Mouse (Mus musculus) cerebellum, adult 2 months (tissue): ENCODE measurements around the gene Smarcd1. TPM values are rescaled to one million over a fixed set of nuclear protein-coding genes. Genes with fewer than 3 reads are reported as not detected.

ENCODE experiments used
- DNase-seq, 2 experiments: peaks; one replicate each; pipeline ENCODE4 v3.0.0; 2021
- H3K27ac ChIP-seq: fragments of 200-500 bp; 2 replicates; pipeline ENCODE4 v1.5.1; 2012; ENCODE audit warnings: low read length, control low read depth, inconsistent platforms; ENCODE audit not compliant: insufficient read depth
- H3K27me3 ChIP-seq: fragments of 200-500 bp; 2 replicates; pipeline ENCODE4 v1.6.1; 2012; ENCODE audit warnings: inconsistent platforms, mild to moderate bottlenecking, low read length, moderate library complexity; ENCODE audit not compliant: control insufficient read depth, insufficient read depth
- H3K4me1 ChIP-seq: fragments of 200-500 bp; 2 replicates; pipeline ENCODE4 v1.6.1; 2011; ENCODE audit warnings: low read length; ENCODE audit not compliant: control insufficient read depth, insufficient read depth
- H3K4me3 ChIP-seq: fragments of 200-500 bp; replicated peaks from 2 replicates; pipeline ENCODE3; 2011; ENCODE audit warnings: mild to moderate bottlenecking, low read depth, low read length, control low read depth; ENCODE audit not compliant: insufficient read depth
- CTCF ChIP-seq: fragments of 200-500 bp; IDR thresholded peaks from 2 replicates; pipeline ENCODE4 v1.5.1; 2011; ENCODE audit warnings: low read depth, mild to moderate bottlenecking, control low read depth, low read length, moderate library complexity, borderline replicate concordance; ENCODE audit not compliant: insufficient read depth
- POLR2A ChIP-seq: fragments of 200-500 bp; IDR thresholded peaks from 2 replicates; pipeline ENCODE4 v1.6.1; 2011; ENCODE audit warnings: low read length, control low read depth, borderline replicate concordance; ENCODE audit not compliant: insufficient read depth
- WGBS: fragments of 180-500 bp; shearing (Covaris S2); methylation state at CpG from one replicate; pipeline ENCODE4 v1.1.7; 2018; 5-methylcytosine and 5-hydroxymethylcytosine counted together
- polyA plus RNA-seq: library from polyadenylated mRNA; depleted of rRNA; stranded (reverse); fragments of >200 nt; gene quantifications from 2 replicates; pipeline ENCODE4 v1.2.3, GENCODE M21; 2012

Smarcd1 gene
- polyA plus RNA-seq, 1 experiment: 82.3 TPM

- peak; percentile 88 to 89 for DNase-seq
- WGBS: 5% methylated on average over 26 of the region's 26 CpGs
These were observed 15.7 kb downstream of the Smarcd1 start, which contains the start of gene Gpd1 for GRCm38 (mm10) chr15:99717386-99718334. Gpd1 (plus strand) TSS chr15:99717515.

GRCm38 (mm10) chr15:99718461-99719021 is 16.6 kb downstream of the Smarcd1 start:
- Histone ChIP-seq H3K4me3 (peak overlapping the region; percentile 52), H3K27ac (peak overlapping the region; percentile 95), H3K27me3 (no peaks in the 10 kb centered on the region), H3K4me1 (peaks cover 52% of the 10 kb centered on the region)
- no peak for TF ChIP-seq CTCF
- TF ChIP-seq POLR2A: no peak
- 18% methylated on average over 9 of the region's 9 CpGs for WGBS
- peak; percentile 68 to 73 for DNase-seq

More at GRCm38 (mm10) chr15:99717386-99718334, 15.7 kb downstream of the Smarcd1 start, which contains the start of gene Gpd1:
- H3K4me3 ChIP-seq: peak within 1 kb of the TSS; percentile 52
- peaks cover 44% of the 10 kb centered on the region for H3K4me1 ChIP-seq
- H3K27me3 ChIP-seq: no peaks in the 10 kb centered on the region
- H3K27ac ChIP-seq: peak within 1 kb of the TSS; percentile 95
- TF ChIP-seq CTCF (no peak), POLR2A (peak; percentile 85)

- Histone ChIP-seq H3K4me1 (peaks cover 61% of the 10 kb centered on the region), H3K27me3 (no peaks in the 10 kb centered on the region), H3K4me3 (no peak overlapping the region), H3K27ac (peak overlapping the region; percentile 23; the same call in 1 of the 2 replicates)
- no peak for DNase-seq
- WGBS: 68% methylated on average over 8 of the region's 8 CpGs
- no peak for TF ChIP-seq POLR2A
- no peak for TF ChIP-seq CTCF
These were observed 17.9 kb downstream of the Smarcd1 start for GRCm38 (mm10) chr15:99719865-99720264.

DNA sequence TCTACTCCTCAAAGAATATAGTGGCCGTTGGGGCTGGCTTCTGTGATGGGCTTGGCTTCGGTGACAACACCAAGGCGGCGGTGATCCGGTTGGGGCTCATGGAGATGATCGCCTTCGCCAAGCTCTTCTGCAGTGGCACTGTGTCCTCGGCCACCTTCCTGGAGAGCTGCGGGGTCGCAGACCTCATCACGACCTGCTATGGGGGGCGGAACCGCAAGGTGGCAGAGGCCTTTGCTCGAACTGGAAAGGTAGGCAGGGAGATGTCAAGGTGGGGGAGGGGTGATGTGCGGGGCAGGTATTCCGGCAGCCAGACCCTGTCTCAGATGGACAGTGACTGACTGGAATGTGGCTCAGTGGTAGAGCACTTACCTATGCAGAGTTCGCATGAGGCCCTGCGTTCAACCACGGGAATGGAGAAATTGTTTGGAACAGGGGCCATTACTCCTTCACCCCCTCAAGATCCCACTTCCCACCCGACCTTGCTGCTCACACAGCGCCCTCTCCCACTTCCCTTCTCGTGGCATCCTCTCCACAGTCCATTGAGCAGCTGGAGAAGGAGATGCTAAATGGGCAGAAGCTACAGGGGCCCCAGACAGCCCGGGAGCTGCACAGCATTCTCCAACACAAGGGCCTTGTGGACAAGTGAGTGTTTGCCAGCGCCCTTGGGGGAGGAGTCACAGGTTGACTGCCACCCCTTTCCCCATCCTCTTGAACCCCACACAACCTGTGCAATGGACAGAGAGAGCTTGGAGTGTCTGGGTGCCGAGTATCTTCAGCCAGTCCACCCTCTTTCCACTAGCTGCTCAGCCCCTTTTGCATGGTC is 20.2 kb downstream of the Smarcd1 start:
- H3K4me1 ChIP-seq: peaks cover 39% of the 10 kb centered on the region
- WGBS: 84% methylated on average over 25 of the region's 25 CpGs
- peak in 1 of 2 experiments; percentile 32 for DNase-seq

GRCm38 (mm10) chr15:99723120-99723514 is 21.2 kb downstream of the Smarcd1 start:
- TF ChIP-seq CTCF: no peak
- TF ChIP-seq POLR2A: no peak
- Histone ChIP-seq H3K27me3 (no peaks in the 10 kb centered on the region), H3K27ac (peak overlapping the region; percentile 91), H3K4me1 (peaks cover 33% of the 10 kb centered on the region), H3K4me3 (no peak overlapping the region)
- WGBS: 51% methylated on average over 10 of the region's 10 CpGs
- peak in 1 of 2 experiments; percentile 43 for DNase-seq

More for the DNA sequence above, 20.2 kb downstream of the Smarcd1 start:
- Histone ChIP-seq H3K4me3 (no peak overlapping the region), H3K27me3 (no peaks in the 10 kb centered on the region), H3K27ac (no peak overlapping the region)
- TF ChIP-seq CTCF: no peak
- TF ChIP-seq POLR2A: no peak

GRCm38 (mm10) chr15:99723515-99724291 is 21.8 kb downstream of the Smarcd1 start:
- 18% methylated on average over 11 of the region's 11 CpGs for WGBS
- TF ChIP-seq POLR2A (no peak), CTCF (no peak)
- peak; percentile 62 to 69 for DNase-seq

More at GRCm38 (mm10) chr15:99723515-99724291, 21.8 kb downstream of the Smarcd1 start:
- Histone ChIP-seq H3K27me3 (no peaks in the 10 kb centered on the region), H3K27ac (peak overlapping the region; percentile 91), H3K4me1 (peaks cover 30% of the 10 kb centered on the region), H3K4me3 (no peak overlapping the region)
